Mouse (Mus musculus): ENCODE results near the gene Col6a6. TPM values are rescaled to one million over a fixed set of nuclear protein-coding genes. Genes with fewer than 3 reads are reported as not detected.
"Not testable (repeated sequence)": the region's sequence is repeated elsewhere in the genome, so short reads cannot be mapped to it uniquely, and the experiment has no call there.

The Col6a6 gene
- total RNA-seq, 4 experiments from 2014 or later, result 0.43 to 0.74 (median 0.52) TPM

- no peak for DNase-seq (ENCODE audit: low spot score in 2 of 2)
Observed at GRCm38 (mm10) chr9:105675941-105676340, 152.0 kb downstream of the Col6a6 start.

DNA sequence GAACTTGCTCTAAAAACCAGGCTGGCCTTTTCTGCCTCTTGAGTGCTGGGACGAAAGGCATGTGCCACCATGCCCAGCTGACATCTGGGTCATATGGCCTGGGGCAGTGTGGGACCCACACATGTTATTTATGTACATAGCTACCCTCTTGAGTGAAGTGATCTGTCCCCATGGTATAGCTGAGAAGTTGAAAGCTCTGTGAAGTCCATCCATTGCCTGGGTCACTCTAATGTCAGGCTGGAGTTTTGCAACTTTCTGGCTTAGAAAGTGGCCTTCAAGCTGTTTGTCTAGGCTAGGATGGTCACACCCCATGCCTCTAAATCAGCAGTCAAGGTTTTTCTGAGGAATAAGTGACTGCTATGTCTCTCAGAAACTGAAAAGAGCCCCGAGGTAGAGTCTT lies 155.9 kb downstream of the Col6a6 start:
- no peak for DNase-seq (ENCODE audit: low spot score in 2 of 2)

DNA sequence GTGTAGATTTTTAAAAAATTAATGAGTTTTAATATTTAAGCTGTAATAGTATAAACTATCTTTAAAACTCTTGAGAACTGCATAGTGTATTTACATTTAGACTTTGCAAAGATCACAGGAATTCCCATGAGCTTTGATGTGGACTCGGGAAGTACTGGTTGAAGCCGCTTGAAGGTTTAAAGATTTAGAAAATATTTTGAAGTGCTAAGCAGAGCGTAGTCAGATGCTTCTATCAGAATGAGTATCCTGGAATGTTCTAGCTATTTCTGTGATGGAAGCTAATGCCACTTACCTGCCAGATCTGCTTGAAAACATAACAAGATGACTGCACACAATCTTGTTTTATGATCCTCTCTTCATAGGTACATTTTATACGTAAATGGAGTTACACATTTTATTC lies 157.0 kb downstream of the Col6a6 start:
- no peak for DNase-seq (ENCODE audit: low spot score in 2 of 2)

DNA sequence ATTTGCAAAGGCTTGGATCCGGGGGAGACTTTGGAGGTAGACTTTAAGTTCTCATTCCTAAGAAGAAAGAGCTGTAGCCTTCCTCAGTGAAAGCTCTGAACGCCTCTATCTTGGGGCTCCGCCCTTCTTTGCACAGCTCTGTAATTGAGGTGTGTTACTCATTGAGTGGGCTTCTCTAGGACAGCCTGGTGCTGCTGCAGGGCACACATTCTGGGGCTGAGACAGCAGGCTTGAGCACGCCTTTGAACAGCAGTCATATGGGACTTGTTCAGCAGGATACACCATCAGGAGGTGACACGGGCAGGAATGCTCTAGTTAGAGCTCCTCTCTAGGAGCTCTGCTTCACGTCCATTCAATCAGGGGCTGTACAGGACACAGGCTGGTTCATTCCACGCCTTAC lies 162.7 kb downstream of the Col6a6 start:
- no peak for DNase-seq (ENCODE audit: low spot score in 2 of 2)

DNA sequence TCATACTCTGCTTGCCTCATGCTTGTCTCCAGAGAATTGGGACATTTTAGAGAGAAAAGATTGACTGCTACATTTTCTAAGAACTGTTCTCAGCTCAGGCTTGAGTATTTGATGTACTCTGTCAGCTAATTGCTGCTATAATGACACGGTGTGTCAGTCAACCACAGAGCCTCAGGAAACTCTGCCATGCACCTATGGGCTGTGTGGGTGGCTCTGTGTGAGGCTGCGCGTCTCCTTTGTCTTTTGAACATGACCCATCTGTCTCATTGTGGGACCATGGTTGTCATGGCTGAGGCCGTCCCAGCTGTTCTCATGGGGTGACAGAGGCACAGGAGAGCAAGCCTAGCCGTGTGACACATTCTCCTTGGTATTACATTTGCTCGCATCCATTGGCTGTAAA lies 168.1 kb downstream of the Col6a6 start:
- DNase-seq (ENCODE audit: low spot score in 2 of 2), result no peak

- DNase-seq (ENCODE audit: low spot score in 2 of 2), result no peak
Observed at GRCm38 (mm10) chr9:105658216-105658615, 169.7 kb downstream of the Col6a6 start.

DNA sequence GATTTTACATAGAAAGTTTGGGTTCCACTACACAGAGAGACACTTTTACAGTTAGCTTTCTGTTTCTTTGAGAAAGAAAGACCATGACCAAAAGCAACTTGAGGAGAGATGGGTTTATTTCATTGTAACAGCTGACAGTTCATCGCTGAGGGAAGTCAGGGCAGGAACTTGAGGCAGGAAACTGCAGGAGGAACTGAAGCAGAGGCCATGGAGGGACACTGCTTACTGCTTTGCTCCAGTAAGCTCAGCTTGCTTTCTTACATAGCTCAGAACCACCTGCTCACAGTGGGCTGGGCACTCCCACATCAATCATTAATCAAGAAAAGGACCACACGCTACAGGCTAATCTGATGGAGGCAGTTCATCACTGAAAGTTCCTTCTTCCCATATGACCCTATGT lies 171.8 kb downstream of the Col6a6 start:
- DNase-seq (ENCODE audit: low spot score in 2 of 2), result no peak

GRCm38 (mm10) chr9:105642460-105643371 lies 185.2 kb downstream of the Col6a6 start, which contains the start of gene Pik3r4:
TSS of gene Pik3r4 (plus strand) at chr9:105642978.
- peak; percentile 82 to 88 for DNase-seq (ENCODE audit: low spot score in 2 of 2)

GRCm38 (mm10) chr9:105641377-105641776 lies 186.6 kb downstream of the Col6a6 start:
- not testable (repeated sequence) for DNase-seq (ENCODE audit: low spot score in 2 of 2)

Other genes starting within 250 kb of the Col6a6 start
- 10 to 100 TPM; 39.5 to 51.0 (median 45.9) TPM for gene Pik3r4, start 185.2 kb downstream of the Col6a6 start, total RNA-seq (2022)
- gene Col6a5, start 132.5 kb upstream of the Col6a6 start, total RNA-seq (2022), result 1 to 10 TPM; 1.1 to 1.7 (median 1.5) TPM